Mouse (Mus musculus): Measurements from ENCODE around the gene Pcdh19.

The Pcdh19 gene

DNA sequence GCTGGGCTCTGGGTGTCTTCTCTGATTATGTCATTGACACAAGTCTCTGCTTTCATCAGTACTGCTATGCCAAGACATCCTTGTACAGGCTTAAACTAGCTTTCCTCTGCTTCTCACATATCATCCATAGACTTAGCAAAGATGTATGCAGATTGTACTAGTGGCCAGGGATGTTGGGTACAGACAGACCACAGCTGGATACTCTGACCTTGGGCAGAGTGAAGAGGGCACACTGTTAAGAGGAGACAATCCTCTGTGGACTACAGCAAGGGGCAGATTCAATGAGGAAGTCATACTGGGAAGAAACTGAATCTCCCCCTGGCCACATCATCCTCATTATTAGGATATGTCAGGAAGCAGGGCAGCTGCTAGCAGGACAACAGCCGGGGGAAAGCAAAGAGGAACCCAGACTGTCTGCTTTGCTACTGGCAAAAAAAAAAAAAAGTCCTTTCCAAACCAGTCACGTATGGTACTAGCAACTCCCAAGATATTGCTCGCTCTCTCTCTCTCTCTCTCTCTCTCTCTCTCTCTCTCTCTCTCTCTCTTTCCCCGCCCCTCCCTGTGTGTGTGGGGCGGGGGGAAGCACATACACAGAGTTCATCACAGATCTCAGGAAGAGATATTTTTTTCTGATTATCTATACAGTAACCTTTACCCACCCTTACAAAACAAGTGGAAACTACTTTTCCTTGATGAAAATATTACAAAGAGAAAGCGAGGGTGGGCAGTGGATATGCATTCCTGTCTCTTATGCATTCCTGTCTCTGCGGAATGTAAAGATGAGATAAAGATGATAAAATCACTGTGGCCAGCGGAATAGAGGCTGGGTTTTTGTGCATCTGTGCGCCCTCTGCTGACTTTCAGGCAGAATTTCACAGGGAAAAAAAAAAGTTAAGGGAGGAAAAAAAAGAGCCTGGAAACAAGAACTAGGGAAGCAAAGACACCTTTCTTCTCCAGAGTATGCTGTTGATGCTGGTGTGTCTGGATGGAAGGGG lies 31.2 kb downstream of the Pcdh19 start:
- no peak for DNase-seq (ENCODE audit: low read depth, low spot score)

DNA sequence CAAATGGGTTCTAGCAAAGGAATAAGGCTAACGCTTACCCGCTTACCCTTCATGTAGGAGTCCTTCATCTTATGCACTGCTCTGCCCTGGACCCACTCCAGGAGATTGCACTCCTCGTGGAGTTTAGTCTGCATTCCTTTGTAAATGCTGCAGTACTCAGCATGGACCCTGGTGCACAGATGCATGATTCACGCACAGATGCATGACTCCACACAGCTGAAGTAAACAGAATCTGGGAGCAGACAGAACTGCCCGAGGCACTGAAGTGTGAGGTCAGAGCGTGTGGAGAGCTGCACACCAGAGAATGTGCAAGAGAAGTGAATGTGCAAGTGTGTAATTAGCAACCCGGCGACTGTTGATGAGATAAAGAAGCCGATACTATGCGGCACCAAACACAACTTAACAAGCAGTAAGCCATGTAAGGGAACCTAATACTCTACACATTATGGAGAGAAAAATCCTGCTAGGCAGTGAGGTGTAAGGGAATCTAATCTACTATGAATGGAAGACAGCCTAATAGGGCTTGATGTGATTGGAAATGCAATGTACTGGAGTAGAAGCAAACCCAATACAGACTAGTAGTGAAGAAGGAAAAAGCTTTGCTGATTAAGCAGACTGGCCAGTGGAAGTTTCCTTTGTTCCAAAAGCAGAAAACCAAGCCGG lies 32.8 kb downstream of the Pcdh19 start:
- no peak for DNase-seq (ENCODE audit: low read depth, low spot score)

DNA sequence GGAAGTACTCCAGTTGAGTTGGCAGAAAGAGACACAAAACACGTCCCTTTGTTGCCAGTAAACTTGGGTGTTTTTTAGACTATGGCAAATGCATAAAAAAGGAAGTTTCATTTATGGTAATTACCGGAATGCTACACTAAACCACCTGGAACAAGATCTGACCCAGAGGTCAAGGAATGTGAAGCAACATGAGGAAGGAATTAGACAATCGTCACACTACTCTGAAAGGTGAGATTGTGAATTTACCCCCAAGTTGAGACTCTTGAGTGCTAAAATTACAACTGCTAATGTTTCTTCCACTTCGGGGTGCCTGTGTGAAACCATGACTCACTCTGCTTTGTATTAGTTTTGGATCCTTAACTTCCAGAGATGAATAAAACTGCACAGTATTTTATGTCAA lies 33.6 kb downstream of the Pcdh19 start:
- DNase-seq (ENCODE audit: low read depth, low spot score), result no peak

DNA sequence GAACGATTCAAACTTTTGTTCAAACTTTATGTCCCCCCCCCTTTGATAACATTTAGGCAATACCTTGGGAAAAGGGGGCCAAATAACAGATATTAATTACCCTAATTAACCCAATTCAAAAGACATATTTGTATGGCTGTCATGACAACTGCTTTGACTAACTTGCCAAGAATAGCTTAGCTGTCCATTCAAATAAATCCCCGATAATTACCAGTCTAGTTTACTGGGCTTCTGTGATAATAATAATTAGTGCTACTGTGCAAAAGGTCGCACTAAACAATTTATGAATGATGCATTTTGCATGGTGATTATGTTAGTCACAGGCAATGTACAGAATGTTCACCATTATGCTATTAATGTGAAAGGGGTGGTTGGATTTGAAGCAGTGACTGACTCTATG lies 35.7 kb downstream of the Pcdh19 start:
- DNase-seq (ENCODE audit: low read depth, low spot score), result no peak

DNA sequence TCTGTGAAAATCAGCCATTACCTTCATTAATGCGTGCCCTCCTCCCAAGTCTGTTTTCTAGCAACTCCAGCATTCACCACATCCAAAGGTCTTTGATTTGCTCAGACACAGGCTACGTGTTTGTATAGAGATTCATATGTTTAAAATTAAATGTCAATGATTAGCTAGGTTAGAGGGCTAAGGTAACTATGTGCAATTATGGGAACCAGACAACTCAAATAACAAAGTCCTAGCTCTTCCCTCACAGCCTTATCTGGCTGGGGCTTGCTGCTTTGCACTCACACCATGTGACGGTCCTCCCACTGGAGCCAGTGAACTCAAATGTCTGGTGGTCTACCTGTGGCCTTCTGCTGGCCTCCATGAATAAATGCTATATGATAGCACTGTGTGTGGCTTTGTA lies 38.4 kb downstream of the Pcdh19 start:
- DNase-seq (ENCODE audit: low read depth, low spot score), result no peak

DNA sequence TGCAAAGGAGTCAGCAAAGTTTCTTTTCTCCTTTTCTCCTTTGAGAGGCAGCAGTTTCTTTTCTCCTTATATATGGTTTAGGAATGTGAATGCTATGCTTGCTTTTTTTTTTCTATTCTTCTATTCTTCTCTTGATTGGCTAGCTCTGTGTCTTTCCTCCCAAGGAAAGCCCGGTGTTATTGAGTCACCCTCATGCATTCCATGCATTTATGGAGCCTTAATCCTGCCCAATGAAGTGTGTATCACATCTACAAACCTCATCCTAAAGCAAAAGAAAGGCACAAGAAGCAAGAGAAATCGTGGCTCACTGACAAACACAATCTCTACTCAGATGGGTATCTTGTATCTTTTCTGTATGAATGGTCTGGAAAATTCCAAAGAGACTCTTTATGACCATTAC lies 41.0 kb downstream of the Pcdh19 start:
- DNase-seq (ENCODE audit: low read depth, low spot score), result no peak

DNA sequence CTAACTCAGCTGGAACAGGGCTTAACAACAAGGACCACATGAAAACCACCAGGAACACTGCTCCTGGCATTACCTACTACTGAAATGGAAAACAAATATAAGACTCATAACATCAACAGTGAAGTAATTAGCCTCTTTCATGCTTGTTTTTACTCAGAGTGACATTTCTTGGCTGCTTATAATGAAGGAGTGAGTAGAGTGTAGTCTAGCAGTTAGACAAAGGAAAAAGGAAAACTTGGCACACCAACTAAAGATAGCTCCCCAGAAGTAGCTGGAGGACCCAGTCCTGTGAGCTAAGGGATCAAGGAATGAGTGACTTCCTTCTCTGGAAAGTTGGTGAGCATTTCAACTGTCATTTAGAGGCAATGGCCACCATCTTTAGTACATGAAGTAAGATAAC lies 49.3 kb downstream of the Pcdh19 start:
- DNase-seq (ENCODE audit: low read depth, low spot score), result no peak

DNA sequence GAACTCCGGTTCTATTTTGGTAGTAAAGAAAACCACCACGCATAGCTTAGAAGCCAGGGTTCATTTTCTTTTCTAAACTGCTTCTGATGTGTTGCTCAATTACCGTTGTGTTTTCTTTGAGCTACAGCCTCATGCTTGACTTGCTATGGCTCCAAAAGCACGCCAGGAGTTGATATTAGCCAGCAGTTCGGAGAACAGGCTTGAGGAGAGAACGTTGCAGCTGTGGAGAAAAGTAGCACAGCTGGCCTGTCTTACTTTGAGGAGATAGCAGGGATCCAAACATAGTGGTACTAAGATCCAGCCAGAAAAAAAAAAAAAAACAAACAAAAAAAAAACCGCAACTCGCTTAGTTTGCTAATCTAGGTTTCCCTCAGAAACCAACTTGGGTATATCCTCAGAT lies 59.2 kb downstream of the Pcdh19 start:
- no peak for DNase-seq (ENCODE audit: low read depth, low spot score)

DNA sequence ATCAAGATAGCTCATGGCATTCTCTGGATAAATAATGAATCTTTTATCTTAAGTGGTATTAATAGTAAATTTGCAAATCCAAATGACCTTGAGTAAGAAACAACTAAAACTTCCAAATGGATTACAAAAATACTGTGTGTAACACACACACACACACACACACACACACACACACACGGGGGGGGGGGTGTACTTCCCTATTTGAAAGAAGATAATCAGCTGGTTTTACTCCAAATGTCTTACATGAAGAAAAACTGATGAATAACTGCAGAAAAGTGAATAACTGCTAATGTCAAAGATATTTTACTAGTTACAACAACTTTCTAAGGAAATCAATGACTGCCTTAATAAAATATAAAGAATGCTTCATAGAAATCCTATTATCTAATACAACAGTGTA lies 70.6 kb downstream of the Pcdh19 start:
- DNase-seq (ENCODE audit: low read depth, low spot score), result no peak

DNA sequence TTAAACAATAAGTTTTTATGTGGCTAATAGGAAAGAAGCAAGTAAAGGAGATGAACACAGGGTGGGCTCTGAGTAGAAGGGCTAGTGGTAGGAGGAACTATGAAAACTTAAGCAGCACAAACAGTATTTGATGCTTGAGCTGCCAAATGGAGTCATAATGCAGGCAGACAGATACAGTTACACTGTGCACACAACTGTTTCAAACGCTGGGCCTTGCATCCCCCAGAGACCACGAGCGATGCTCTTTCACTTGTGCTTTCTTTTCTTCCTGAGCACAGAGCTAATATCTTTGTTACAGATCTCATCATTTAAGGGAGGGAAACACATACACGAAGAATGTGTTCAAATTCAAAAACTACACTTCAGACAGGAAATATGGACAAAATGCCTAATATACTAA lies 83.0 kb downstream of the Pcdh19 start:
- DNase-seq (ENCODE audit: low read depth, low spot score), result no peak

DNA sequence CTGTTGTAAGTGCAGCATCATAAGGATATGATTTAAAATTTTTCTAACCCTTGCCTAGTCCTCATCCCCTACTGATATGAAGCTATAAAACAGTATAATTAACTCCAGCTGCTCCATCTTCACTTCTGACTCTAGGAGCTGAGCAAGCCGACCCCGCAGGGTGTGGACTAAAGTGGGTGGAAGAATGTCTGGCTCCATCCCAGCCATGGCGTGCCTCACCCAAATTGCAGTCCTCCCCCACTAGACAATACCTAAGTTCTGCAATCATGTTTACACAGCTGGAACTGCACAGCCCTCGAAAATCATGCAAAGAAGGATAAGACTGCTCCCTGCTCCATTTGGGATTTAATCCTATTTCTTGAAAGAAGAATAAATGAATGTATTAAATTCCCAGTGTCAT lies 84.5 kb downstream of the Pcdh19 start:
- no peak for DNase-seq (ENCODE audit: low read depth, low spot score)

DNA sequence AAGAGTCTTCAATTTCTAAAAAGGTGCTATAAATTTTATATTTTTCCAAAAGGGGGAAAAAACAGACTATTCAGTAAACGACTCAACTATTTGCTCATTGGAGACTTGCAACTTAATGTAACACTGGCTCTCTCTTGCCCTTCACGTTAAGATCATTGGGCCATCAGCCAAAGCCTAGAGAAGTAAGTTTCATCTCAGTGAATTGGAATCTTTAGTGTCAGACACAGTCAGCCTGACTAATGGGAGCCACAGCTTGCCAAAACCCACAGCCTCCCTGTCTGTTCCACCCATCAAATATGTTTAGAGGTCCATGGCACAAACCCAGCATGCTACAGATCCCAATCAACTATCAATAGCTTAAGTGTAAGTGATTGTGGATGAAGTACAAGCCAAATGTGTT lies 86.7 kb downstream of the Pcdh19 start:
- DNase-seq (ENCODE audit: low read depth, low spot score), result no peak

DNA sequence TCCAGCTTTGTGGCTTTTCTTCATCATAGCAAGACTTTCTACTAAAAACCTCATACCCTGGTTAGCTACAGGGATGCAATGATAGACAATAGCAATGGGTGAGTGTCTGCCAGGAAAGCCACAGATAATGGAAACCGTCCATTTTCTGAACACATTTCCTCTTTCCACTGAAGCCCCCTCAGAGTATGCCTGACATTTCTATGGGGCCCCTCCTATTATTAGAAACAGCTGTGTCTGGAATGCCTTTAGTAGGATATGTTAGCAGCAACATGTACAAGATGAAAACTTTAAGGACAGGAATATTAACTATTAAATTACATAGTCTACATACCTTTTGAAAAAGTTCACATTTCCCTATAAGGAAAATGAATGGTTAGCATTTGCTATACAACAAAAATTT lies 87.1 kb downstream of the Pcdh19 start:
- DNase-seq (ENCODE audit: low read depth, low spot score), result no peak

DNA sequence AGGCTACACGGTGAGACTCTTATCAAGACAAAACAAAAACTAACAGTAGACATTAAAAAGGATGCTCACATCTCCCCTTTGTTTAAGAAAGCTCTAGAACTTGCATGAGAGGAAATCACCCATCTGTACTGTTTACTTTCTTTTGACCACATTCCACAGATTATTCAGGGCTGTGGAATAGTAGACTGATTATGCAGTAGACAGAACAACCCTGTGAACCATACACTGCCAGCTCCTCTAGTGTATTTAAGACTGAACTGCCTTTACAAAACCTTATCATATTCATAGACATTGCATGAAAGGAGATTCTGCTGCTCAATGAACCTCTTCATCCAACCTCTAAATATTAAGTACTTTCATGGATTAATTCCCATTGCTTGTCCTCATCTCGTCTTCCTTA lies 87.6 kb downstream of the Pcdh19 start:
- no peak for DNase-seq (ENCODE audit: low read depth, low spot score)

DNA sequence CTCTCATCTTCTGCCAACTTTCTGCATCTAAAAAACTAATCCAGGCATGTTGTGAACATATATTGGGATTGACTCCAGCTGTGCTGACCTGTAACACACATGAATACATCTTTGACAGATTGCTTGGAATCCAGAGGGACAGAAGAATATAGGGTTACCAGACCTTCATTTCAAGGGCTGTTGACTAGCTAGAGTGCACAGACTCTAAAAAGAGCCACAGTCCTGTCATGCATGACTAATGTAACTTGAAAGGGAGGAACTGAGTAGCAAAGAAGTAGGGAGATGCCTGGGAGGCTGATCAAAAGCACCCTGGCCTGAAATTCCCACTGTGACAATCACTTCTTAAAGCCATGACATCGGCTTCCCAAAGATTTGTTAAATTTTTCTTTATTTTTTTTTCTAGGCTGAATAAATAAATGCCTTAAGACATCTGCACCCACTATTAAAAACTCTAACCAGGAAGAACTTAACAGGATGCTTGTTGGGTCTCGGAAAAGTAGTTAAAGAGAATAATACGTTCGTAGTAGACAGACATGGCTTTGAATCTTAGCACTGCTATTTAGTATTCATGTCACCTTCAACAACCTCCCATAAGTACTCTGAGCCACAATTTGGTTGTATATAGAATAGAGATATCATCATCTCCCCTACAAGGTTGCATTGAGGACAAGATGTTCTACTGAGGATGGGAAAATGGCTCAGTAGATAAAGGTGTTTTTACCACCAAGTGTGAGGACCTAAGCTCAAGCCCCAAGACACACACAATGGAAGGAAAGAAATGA lies 113.0 kb downstream of the Pcdh19 start:
- no peak for DNase-seq (ENCODE audit: low read depth, low spot score)

DNA sequence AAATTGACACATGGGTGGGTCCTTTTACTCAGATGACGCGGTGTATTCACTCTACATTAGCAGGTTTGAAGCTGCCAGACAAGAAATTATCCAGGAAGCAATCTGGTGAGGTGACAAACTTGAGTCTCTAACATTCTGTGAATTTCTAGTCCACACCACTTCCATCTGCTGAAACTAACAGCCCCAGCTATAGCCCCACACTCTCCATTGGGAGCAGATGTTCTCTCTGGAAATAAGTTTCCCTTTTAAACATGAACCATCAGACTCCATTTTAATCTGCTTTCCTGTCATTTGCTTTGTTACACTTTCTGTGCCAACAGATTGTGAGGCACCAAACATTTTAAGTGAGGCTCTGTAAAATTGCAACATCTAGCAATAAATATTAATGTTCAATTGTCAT lies 123.4 kb downstream of the Pcdh19 start:
- DNase-seq (ENCODE audit: low read depth, low spot score), result no peak

Data from WW6 (cell line).